In genomic region chr16:31908959-31909358, GRCm38 (mm10) we compare ENCODE assay signal across 14 mouse cellular contexts. TPM values are rescaled to one million over a fixed set of nuclear protein-coding genes. Genes with fewer than 3 reads are reported as not detected.
A peak's percentile ranks its signal among the peaks of the same experiment; 100 is the strongest.
DNase-seq lines count a peak whose midpoint lies in the region; ATAC-seq lines count a peak whose summit lies in the region.
"Had no signal": no experiment of that assay in that cellular context is flagged by ENCODE, and none has a peak within 500 bp of the region (broad histone marks: within the 10 kb centered on the region; RNA-seq: fewer than 3 reads in every experiment).

No protein-coding gene starts in this region.

- H3K4me2 ChIP-seq in hindbrain, embryonic 14.5 days (replicated peaks) = 0 out of 2 replicates have a peak overlapping the region, but pooled peaks have one; percentile 13
- no peak overlapping the region for H3K4me2 ChIP-seq in hindbrain, embryonic 13.5 days
- no peak overlapping the region for H3K4me2 ChIP-seq in midbrain, embryonic 11.5 days
- H3K4me2 ChIP-seq in midbrain, embryonic 15.5 days = no peak overlapping the region
- no peak overlapping the region for H3K4me2 ChIP-seq in kidney, embryonic 14.5 days (replicated peaks; ENCODE audit: low read depth, low read length)
- H3K4me2 ChIP-seq: liver, embryonic 13.5 days had no signal

- H3K4me3 ChIP-seq in hindbrain, embryonic 14.5 days (replicated peaks; ENCODE audit: low read length) = no peak overlapping the region
- H3K4me3 ChIP-seq in hindbrain, embryonic 13.5 days = no peak overlapping the region
- H3K4me3 ChIP-seq in midbrain, embryonic 11.5 days (ENCODE audit: low read depth, low read length) = no peak overlapping the region
- no peak overlapping the region for H3K4me3 ChIP-seq in midbrain, embryonic 15.5 days
- no peak overlapping the region for H3K4me3 ChIP-seq in kidney, embryonic 14.5 days (ENCODE audit: low read length)
- H3K4me3 ChIP-seq: liver, embryonic 13.5 days had no signal

- no peaks in the 10 kb centered on the region for H3K27me3 ChIP-seq in hindbrain, embryonic 14.5 days (ENCODE audit: control insufficient read depth, insufficient read depth, low read length)
- 0 out of 2 replicates have a peak, but pooled peaks cover 4% of the 10 kb centered on the region for H3K27me3 ChIP-seq in hindbrain, embryonic 13.5 days
- peaks cover 2% of the 10 kb centered on the region; the same call in 1 of the 2 replicates for H3K27me3 ChIP-seq in midbrain, embryonic 11.5 days (ENCODE audit: control insufficient read depth, insufficient read depth, low read length)
- H3K27me3 ChIP-seq in midbrain, embryonic 15.5 days (replicated peaks) = no peaks in the 10 kb centered on the region
- no peaks in the 10 kb centered on the region for H3K27me3 ChIP-seq in kidney, embryonic 14.5 days (ENCODE audit: control insufficient read depth, insufficient read depth, low read length)

- H3K36me3 ChIP-seq in hindbrain, embryonic 14.5 days (replicated peaks; ENCODE audit: control insufficient read depth, insufficient read depth) = no peaks in the 10 kb centered on the region
- no peaks in the 10 kb centered on the region for H3K36me3 ChIP-seq in hindbrain, embryonic 13.5 days
- no peaks in the 10 kb centered on the region for H3K36me3 ChIP-seq in midbrain, embryonic 11.5 days (ENCODE audit: control insufficient read depth, insufficient read depth, low read length)
- H3K36me3 ChIP-seq in midbrain, embryonic 15.5 days (replicated peaks) = no peaks in the 10 kb centered on the region
- H3K36me3 ChIP-seq in kidney, embryonic 14.5 days (ENCODE audit: control insufficient read depth, insufficient read depth, low read length) = no peaks in the 10 kb centered on the region
- H3K36me3 ChIP-seq: liver, embryonic 13.5 days had no signal

- no peak overlapping the region for H3K27ac ChIP-seq in hindbrain, embryonic 14.5 days
- H3K27ac ChIP-seq in hindbrain, embryonic 13.5 days = no peak overlapping the region
- no peak overlapping the region for H3K27ac ChIP-seq in midbrain, embryonic 11.5 days (ENCODE audit: low read depth, low read length)
- no peak overlapping the region for H3K27ac ChIP-seq in midbrain, embryonic 15.5 days
- no peak overlapping the region for H3K27ac ChIP-seq in kidney, embryonic 14.5 days (ENCODE audit: low read depth, low read length)
- H3K27ac ChIP-seq: liver, embryonic 13.5 days had no signal

- ATAC-seq in hindbrain, embryonic 14.5 days (ENCODE audit: low FRiP score) = no peak
- ATAC-seq in hindbrain, embryonic 13.5 days (ENCODE audit: low FRiP score) = no peak
- no peak for ATAC-seq in midbrain, embryonic 11.5 days (ENCODE audit: low FRiP score)
- no peak for ATAC-seq in midbrain, embryonic 15.5 days (replicated peaks)
- ATAC-seq in kidney, embryonic 14.5 days (ENCODE audit: low FRiP score, low TSS enrichment) = no peak
- ATAC-seq: inflammation-experienced regulatory T-cells, adult 6 months had no signal

- no peak overlapping the region for H3K9ac ChIP-seq in hindbrain, embryonic 14.5 days
- H3K9ac ChIP-seq in hindbrain, embryonic 13.5 days = no peak overlapping the region
- no peak overlapping the region for H3K9ac ChIP-seq in midbrain, embryonic 11.5 days (ENCODE audit: low read length)
- H3K9ac ChIP-seq in midbrain, embryonic 15.5 days = no peak overlapping the region
- no peak overlapping the region for H3K9ac ChIP-seq in kidney, embryonic 14.5 days (ENCODE audit: low read depth, low read length)
- H3K9ac ChIP-seq: liver, embryonic 13.5 days had no signal

- peaks cover 10% of the 10 kb centered on the region for H3K4me1 ChIP-seq in hindbrain, embryonic 14.5 days (replicated peaks; ENCODE audit: control insufficient read depth, insufficient read depth, low read length)
- H3K4me1 ChIP-seq in hindbrain, embryonic 13.5 days (replicated peaks) = peaks cover 17% of the 10 kb centered on the region
- H3K4me1 ChIP-seq in midbrain, embryonic 11.5 days (ENCODE audit: control insufficient read depth, insufficient read depth, low read length) = no peaks in the 10 kb centered on the region
- peaks cover 15% of the 10 kb centered on the region for H3K4me1 ChIP-seq in midbrain, embryonic 15.5 days
- H3K4me1 ChIP-seq in kidney, embryonic 14.5 days (ENCODE audit: control insufficient read depth, insufficient read depth, low read length) = peaks cover 12% of the 10 kb centered on the region; the same call in 1 of the 2 replicates

- 64% methylated on average over 11 of the region's 11 CpGs for WGBS in hindbrain, embryonic 14.5 days
- 62% methylated on average over 11 of the region's 11 CpGs for WGBS in hindbrain, embryonic 13.5 days
- 70% methylated on average over 11 of the region's 11 CpGs for WGBS in midbrain, embryonic 11.5 days
- 59% methylated on average over 11 of the region's 11 CpGs for WGBS in midbrain, embryonic 15.5 days
- 72% methylated on average over 11 of the region's 11 CpGs for WGBS in kidney, embryonic 14.5 days

- intact Hi-C loops in left cerebral cortex, postnatal 36 days (cut with DNase I) = loop anchor here (1.0 kb wide), 1 partner anchor 11 kb away; no protein-coding TSS in a partner anchor

- peak; percentile 74 for DNase-seq in frontal cortex, adult 2 months (ENCODE audit: extremely low spot score in 1 of 2, low spot score in 1 of 2)
- no peak for DNase-seq in frontal cortex, postnatal 25 days (ENCODE audit: low spot score in 2 of 2)
- DNase-seq in hindbrain, embryonic 14.5 days (ENCODE audit: low spot score) = no peak
- DNase-seq in midbrain, embryonic 11.5 days (ENCODE audit: low spot score, missing footprints) = peak; percentile 64
- DNase-seq in left cerebral cortex, postnatal 36 days (ENCODE audit: low spot score in 2 of 2) = peak; percentile 66 to 68
- DNase-seq: cerebellum, postnatal 10 days; kidney, adult 9 months; liver, embryonic 13.5 days; lung, postnatal 10 days had no signal

- no peaks in the 10 kb centered on the region for H3K9me3 ChIP-seq in hindbrain, embryonic 14.5 days (ENCODE audit: control insufficient read depth, low read length)
- H3K9me3 ChIP-seq in hindbrain, embryonic 13.5 days = no peaks in the 10 kb centered on the region
- no peaks in the 10 kb centered on the region for H3K9me3 ChIP-seq in midbrain, embryonic 11.5 days (ENCODE audit: control insufficient read depth, low read length)
- no peaks in the 10 kb centered on the region for H3K9me3 ChIP-seq in midbrain, embryonic 15.5 days
- H3K9me3 ChIP-seq in kidney, embryonic 14.5 days (ENCODE audit: control insufficient read depth, low read length) = no peaks in the 10 kb centered on the region
- H3K9me3 ChIP-seq: liver, embryonic 13.5 days had no signal

RNA-seq across cellular contexts. Expression of gene Pigz, which starts 24.7 kb away (rescaled TPM):
- 8.8 and 11.6 TPM in 2 replicates for polyA plus RNA-seq in frontal cortex, adult 2 months (2012; rRNA removed)
- polyA plus RNA-seq in hindbrain, embryonic 14.5 days (2014; fragmentation: Nextera tagmentation; extraction: Ambion mirVana) = 3.8 and 5.6 TPM in 2 replicates
- polyA plus RNA-seq in hindbrain, embryonic 13.5 days (2015; fragmentation: Nextera tagmentation; extraction: Ambion mirVana) = 2.3 and 3.4 TPM in 2 replicates
- polyA plus RNA-seq in midbrain, embryonic 11.5 days (2014; fragmentation: Nextera tagmentation; extraction: Ambion mirVana) = 1.4 TPM in 2 replicates
- 2.8 and 3.4 TPM in 2 replicates for polyA plus RNA-seq in midbrain, embryonic 15.5 days (2015; fragmentation: Nextera tagmentation; extraction: Ambion mirVana)
- 10 to 100 TPM; 18.6 to 35.3 TPM for total RNA-seq in left cerebral cortex, postnatal 36 days (2021)
- polyA plus RNA-seq in kidney, embryonic 14.5 days (2014; fragmentation: Nextera tagmentation; extraction: Ambion mirVana) = 0.27 and 0.97 TPM in 2 replicates

RNA-seq across cellular contexts. Expression of gene Meltf, which starts 30.3 kb away (rescaled TPM):
- 0.48 and 0.62 TPM in 2 replicates for polyA plus RNA-seq in frontal cortex, adult 2 months (2012; rRNA removed)
- 0.17 and 0.22 TPM in 2 replicates for polyA plus RNA-seq in hindbrain, embryonic 14.5 days (2014; fragmentation: Nextera tagmentation; extraction: Ambion mirVana)
- 0.22 and 0.31 TPM in 2 replicates for polyA plus RNA-seq in hindbrain, embryonic 13.5 days (2015; fragmentation: Nextera tagmentation; extraction: Ambion mirVana)
- 0.10 TPM in 1 of 2 replicates, not detected in the other for polyA plus RNA-seq in midbrain, embryonic 11.5 days (2014; fragmentation: Nextera tagmentation; extraction: Ambion mirVana)
- 0.12 and 0.33 TPM in 2 replicates for polyA plus RNA-seq in midbrain, embryonic 15.5 days (2015; fragmentation: Nextera tagmentation; extraction: Ambion mirVana)
- under 1 TPM; 0.54 to 0.81 TPM for total RNA-seq in left cerebral cortex, postnatal 36 days (2021)
- polyA plus RNA-seq in kidney, embryonic 14.5 days (2014; fragmentation: Nextera tagmentation; extraction: Ambion mirVana) = 0.10 TPM in 1 of 2 replicates, not detected in the other
- total RNA-seq: gastrocnemius, adult 18-20 months had no signal
- polyA plus RNA-seq: inflammation-experienced regulatory T-cells, adult 6 months had no signal

RNA-seq across cellular contexts. Expression of gene 0610012G03Rik, which starts 39.3 kb away (rescaled TPM):
- 75.0 and 89.4 TPM in 2 replicates for polyA plus RNA-seq in frontal cortex, adult 2 months (2012; rRNA removed)
- polyA plus RNA-seq in hindbrain, embryonic 14.5 days (2014; fragmentation: Nextera tagmentation; extraction: Ambion mirVana) = 126 and 129 TPM in 2 replicates
- polyA plus RNA-seq in hindbrain, embryonic 13.5 days (2015; fragmentation: Nextera tagmentation; extraction: Ambion mirVana) = 105 and 113 TPM in 2 replicates
- 86.0 and 93.2 TPM in 2 replicates for polyA plus RNA-seq in midbrain, embryonic 11.5 days (2014; fragmentation: Nextera tagmentation; extraction: Ambion mirVana)
- 115 and 121 TPM in 2 replicates for polyA plus RNA-seq in midbrain, embryonic 15.5 days (2015; fragmentation: Nextera tagmentation; extraction: Ambion mirVana)
- 10 to 100 TPM; 39.7 to 51.9 TPM for total RNA-seq in left cerebral cortex, postnatal 36 days (2021)
- 96.4 and 99.1 TPM in 2 replicates for polyA plus RNA-seq in kidney, embryonic 14.5 days (2014; fragmentation: Nextera tagmentation; extraction: Ambion mirVana)

RNA-seq across cellular contexts. Expression of gene Ncbp2, which starts 39.4 kb away (rescaled TPM):
- polyA plus RNA-seq in frontal cortex, adult 2 months (2012; rRNA removed) = 80.2 and 105 TPM in 2 replicates
- 88.3 and 91.9 TPM in 2 replicates for polyA plus RNA-seq in hindbrain, embryonic 14.5 days (2014; fragmentation: Nextera tagmentation; extraction: Ambion mirVana)
- 107 and 112 TPM in 2 replicates for polyA plus RNA-seq in hindbrain, embryonic 13.5 days (2015; fragmentation: Nextera tagmentation; extraction: Ambion mirVana)
- polyA plus RNA-seq in midbrain, embryonic 11.5 days (2014; fragmentation: Nextera tagmentation; extraction: Ambion mirVana) = 165 and 173 TPM in 2 replicates
- polyA plus RNA-seq in midbrain, embryonic 15.5 days (2015; fragmentation: Nextera tagmentation; extraction: Ambion mirVana) = 98.1 and 98.9 TPM in 2 replicates
- 10 to 100 TPM; 47.7 to 49.7 TPM for total RNA-seq in left cerebral cortex, postnatal 36 days (2021)
- polyA plus RNA-seq in kidney, embryonic 14.5 days (2014; fragmentation: Nextera tagmentation; extraction: Ambion mirVana) = 117 and 123 TPM in 2 replicates

Comparison
In these comparisons a context has a peak if more than half of its experiments do, and no peak if none do; other contexts are left out.
1. DNase-seq: peak in frontal cortex, adult 2 months (2 of 2), midbrain, embryonic 11.5 days (single experiment) and left cerebral cortex, postnatal 36 days (2 of 2); none in frontal cortex, postnatal 25 days (0 of 2) and hindbrain, embryonic 14.5 days (single experiment).